Mouse (Mus musculus) brain, adult 2 months (tissue): ENCODE results near the gene Btd.

ENCODE experiments used
- DNase-seq: peaks from one replicate; pipeline ENCODE4 v3.0.0; 2011; ENCODE audit warnings: low read depth, low spot score

The Btd gene

DNA sequence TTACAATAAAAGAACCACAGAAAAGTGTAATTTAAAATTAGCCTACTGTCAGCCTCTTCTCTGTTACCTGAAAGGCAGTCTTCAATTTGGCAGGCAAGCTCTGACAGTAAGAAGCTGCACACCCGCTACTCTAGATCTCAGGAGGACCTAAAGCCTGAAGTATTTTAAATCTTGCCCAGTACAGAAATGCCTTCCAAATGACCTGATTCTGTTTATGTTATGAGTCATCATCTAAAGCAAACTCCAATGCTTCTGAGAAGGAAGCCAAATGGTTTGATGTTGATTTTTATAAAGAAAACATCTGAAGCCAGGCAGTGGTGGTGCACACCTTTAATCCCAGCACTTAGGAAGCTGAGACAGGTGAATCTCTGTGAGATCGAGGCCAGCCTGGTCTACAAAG, 59.5 kb downstream of the Btd start:
- DNase-seq, result peak; percentile 33

DNA sequence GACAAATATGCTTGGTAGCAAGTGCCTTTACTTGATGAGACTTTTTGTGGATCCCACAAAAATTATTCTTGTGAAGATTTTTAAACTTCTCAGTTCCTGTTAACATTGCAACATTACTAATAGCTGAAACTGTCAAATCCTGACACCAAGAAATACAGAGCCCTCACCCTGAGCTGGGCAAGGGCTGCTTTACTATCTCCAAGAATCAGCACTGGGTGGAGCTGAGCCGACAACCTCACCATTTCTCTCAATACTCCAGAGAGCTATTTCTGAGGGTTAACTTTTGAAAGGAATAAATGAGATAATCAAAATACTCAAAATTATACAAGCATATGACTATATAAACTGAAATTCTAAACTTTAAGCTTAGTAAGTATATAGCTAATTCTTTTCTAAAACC, 68.5 kb downstream of the Btd start:
- DNase-seq, result no peak

DNA sequence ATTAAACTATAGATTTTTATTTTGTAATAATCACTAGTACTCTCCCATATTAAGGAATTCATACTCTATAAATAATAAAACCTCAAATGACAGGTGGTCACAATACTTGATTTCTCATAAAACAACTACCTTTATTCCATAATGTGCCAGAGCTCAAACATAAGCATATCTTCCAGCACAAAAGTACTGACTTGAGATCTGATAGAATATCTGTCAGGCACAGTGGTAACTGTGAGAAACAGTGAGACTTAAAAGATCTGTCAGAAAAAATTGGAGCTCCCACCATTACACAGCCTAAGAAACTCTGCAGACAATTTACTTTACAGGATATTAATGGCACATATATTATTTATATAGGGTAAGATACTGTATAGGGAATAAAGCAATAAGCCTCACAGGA, 74.8 kb downstream of the Btd start:
- DNase-seq, result no peak

DNA sequence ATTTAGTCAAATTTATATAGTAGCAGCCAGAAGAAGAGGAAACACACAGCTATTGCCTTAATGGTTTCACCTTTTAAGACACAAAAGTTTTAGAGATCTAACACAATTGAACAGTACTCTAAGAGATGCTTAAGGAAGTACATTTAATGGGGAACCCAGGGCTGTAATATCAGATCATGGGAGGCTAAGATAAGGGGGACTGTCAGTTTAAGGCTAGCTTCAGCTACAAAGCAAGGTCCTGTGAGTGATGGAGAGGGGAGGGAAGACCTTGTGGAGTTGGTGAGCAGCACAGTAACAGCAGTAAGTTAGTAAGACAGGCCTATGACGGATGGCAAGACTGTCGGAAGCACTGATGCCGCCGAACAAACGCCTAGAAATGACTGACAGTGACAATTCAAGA, 76.5 kb downstream of the Btd start:
- no peak for DNase-seq
